9 mouse cellular contexts compared by ENCODE assay signal in the genomic region with DNA sequence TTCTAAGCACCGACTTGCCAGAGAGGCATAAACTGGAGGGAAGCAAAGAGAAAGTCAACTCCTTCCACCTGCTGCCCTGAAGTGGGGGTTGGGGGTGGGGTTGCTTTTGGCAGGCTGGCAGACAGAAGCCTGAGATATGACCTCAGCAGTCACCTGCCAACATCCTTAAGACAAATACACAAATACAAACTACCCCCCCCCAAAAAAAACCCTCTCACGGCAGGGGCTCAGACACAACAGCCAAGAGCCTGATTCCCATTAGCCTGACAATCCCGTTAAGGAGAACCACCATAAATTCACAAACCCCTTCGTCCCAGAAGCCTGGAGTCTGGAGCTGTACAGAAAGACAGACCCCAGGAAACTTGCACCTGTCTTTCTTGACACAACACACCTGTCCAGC. TPM values are rescaled to one million over a fixed set of nuclear protein-coding genes. Genes with fewer than 3 reads are reported as not detected.
DNase-seq lines count a peak whose midpoint lies in the region; ATAC-seq lines count a peak whose summit lies in the region.
"Had no signal": no experiment of that assay in that cellular context is flagged by ENCODE, and none has a peak within 500 bp of the region (broad histone marks: within the 10 kb centered on the region; RNA-seq: fewer than 3 reads in every experiment).

No protein-coding gene starts in this region.

- peak; percentile 49 for DNase-seq in cerebellum, adult 11-12 months
- DNase-seq in cerebellum, adult 9-10 months = no peak
- no peak for DNase-seq in lung, adult 18-20 months
- DNase-seq in intestine, embryonic 14.5 days (ENCODE audit: low spot score) = peak; percentile 66
- DNase-seq in B cell, adult 2 months = no peak
- no peak for DNase-seq in urinary bladder, adult 2 months (ENCODE audit: low spot score)

- peak overlapping the region; percentile 63; the same call in 1 of the 2 replicates for H3K4me3 ChIP-seq in lung, embryonic 15.5 days
- peak overlapping the region; percentile 65; the same call in 1 of the 2 replicates for H3K4me3 ChIP-seq in intestine, embryonic 14.5 days (ENCODE audit: low read depth, low read length)
- peak overlapping the region; percentile 72 for H3K4me3 ChIP-seq in neural tube, embryonic 12.5 days

- H3K4me1 ChIP-seq in lung, embryonic 15.5 days = peaks cover 35% of the 10 kb centered on the region
- peaks cover 12% of the 10 kb centered on the region; the same call in 1 of the 2 replicates for H3K4me1 ChIP-seq in intestine, embryonic 14.5 days (replicated peaks; ENCODE audit: control insufficient read depth, insufficient read depth, low read length)
- H3K4me1 ChIP-seq in neural tube, embryonic 12.5 days = peaks cover 33% of the 10 kb centered on the region

- WGBS in lung, embryonic 15.5 days = 4% methylated on average over 4 of the region's 4 CpGs
- WGBS in intestine, embryonic 14.5 days = 4% methylated on average over 4 of the region's 4 CpGs
- WGBS in neural tube, embryonic 12.5 days = 2% methylated on average over 4 of the region's 4 CpGs

- no peaks in the 10 kb centered on the region for H3K36me3 ChIP-seq in lung, embryonic 15.5 days
- H3K36me3 ChIP-seq in intestine, embryonic 14.5 days (ENCODE audit: control insufficient read depth, insufficient read depth, low read length) = no peaks in the 10 kb centered on the region
- H3K36me3 ChIP-seq in neural tube, embryonic 12.5 days = no peaks in the 10 kb centered on the region

- no peak for ATAC-seq in lung, embryonic 15.5 days (ENCODE audit: borderline replicate concordance, extremely low read depth, low FRiP score, low TSS enrichment)
- no peak for ATAC-seq in intestine, embryonic 14.5 days (replicated peaks; ENCODE audit: low FRiP score, low TSS enrichment, low read depth)
- ATAC-seq in neural tube, embryonic 12.5 days (ENCODE audit: low FRiP score, low read depth) = peak; percentile 3; the same call in 1 of the 2 replicates
- ATAC-seq: inflammation-experienced regulatory T-cells, adult 6 months had no signal

- H3K27ac ChIP-seq in lung, embryonic 15.5 days = no peak overlapping the region
- no peak overlapping the region for H3K27ac ChIP-seq in intestine, embryonic 14.5 days (ENCODE audit: low read depth)
- H3K27ac ChIP-seq in neural tube, embryonic 12.5 days = 0 out of 2 replicates have a peak overlapping the region, but pooled peaks have one; percentile 89

- H3K4me2 ChIP-seq in lung, embryonic 15.5 days = peak overlapping the region; percentile 96
- H3K4me2 ChIP-seq in intestine, embryonic 14.5 days (ENCODE audit: low read length) = peak overlapping the region; percentile 88
- H3K4me2 ChIP-seq in neural tube, embryonic 12.5 days (replicated peaks) = peak overlapping the region; percentile 83

- H3K9me3 ChIP-seq in lung, embryonic 15.5 days = no peaks in the 10 kb centered on the region
- H3K9me3 ChIP-seq in intestine, embryonic 14.5 days (ENCODE audit: control insufficient read depth, low read length) = no peaks in the 10 kb centered on the region
- H3K9me3 ChIP-seq in neural tube, embryonic 12.5 days = no peaks in the 10 kb centered on the region

- H3K27me3 ChIP-seq in lung, embryonic 15.5 days = peaks cover 82% of the 10 kb centered on the region
- peaks cover 32% of the 10 kb centered on the region for H3K27me3 ChIP-seq in intestine, embryonic 14.5 days (replicated peaks; ENCODE audit: control insufficient read depth, insufficient read depth, low read length)
- peaks cover 14% of the 10 kb centered on the region for H3K27me3 ChIP-seq in neural tube, embryonic 12.5 days (replicated peaks)

- H3K9ac ChIP-seq in lung, embryonic 15.5 days = no peak overlapping the region
- H3K9ac ChIP-seq in intestine, embryonic 14.5 days (ENCODE audit: low read length) = no peak overlapping the region
- H3K9ac ChIP-seq in neural tube, embryonic 12.5 days = peak overlapping the region; percentile 84

RNA-seq across cellular contexts. Expression of a gene that starts 2.4 kb away (rescaled TPM):
- 1.8 and 2.0 TPM in 2 replicates for polyA plus RNA-seq in lung, embryonic 15.5 days (2015; fragmentation: Nextera tagmentation; extraction: Ambion mirVana)
- 1.8 and 3.7 TPM in 2 replicates for polyA plus RNA-seq in intestine, embryonic 14.5 days (2014; fragmentation: Nextera tagmentation; extraction: Ambion mirVana)
- polyA plus RNA-seq in neural tube, embryonic 12.5 days (2016; fragmentation: Nextera tagmentation; extraction: Ambion mirVana) = 17.7 and 18.6 TPM in 2 replicates
- 0.70 and 1.0 TPM in 2 replicates for polyA plus RNA-seq in urinary bladder, adult 2 months (2012; rRNA removed)

Comparison
In these comparisons a context has a peak if more than half of its experiments do, and no peak if none do; other contexts are left out.
1. DNase-seq: peak in cerebellum, adult 11-12 months (single experiment) and intestine, embryonic 14.5 days (single experiment); none in cerebellum, adult 9-10 months (single experiment), lung, adult 18-20 months (0 of 2), B cell, adult 2 months (0 of 2) and urinary bladder, adult 2 months (single experiment).
2. Peak in every context shown above with its lines, with median percentiles within 50 percentile points of each other: H3K4me2 ChIP-seq and H3K4me3 ChIP-seq.